Mouse (Mus musculus) hindbrain, embryonic 14.5 days (tissue): Measurements from ENCODE around the gene Ankrd12. TPM values are rescaled to one million over a fixed set of nuclear protein-coding genes. Genes with fewer than 3 reads are reported as not detected.

Experiments used
- ATAC-seq: fragments of 200-750 bp; cut with Nextera tagmentation; 2 replicates; pipeline ENCODE4 v1.8.0; 2017; ENCODE audit warnings: moderate number of reproducible peaks, mild to moderate bottlenecking, moderate TSS enrichment, moderate library complexity; ENCODE audit not compliant: low FRiP score
- DNase-seq: peaks from one replicate; pipeline ENCODE4 v3.0.0-alpha.2; 2015; ENCODE audit warnings: low spot score
- H3K27ac ChIP-seq: fragments of 300-500 bp; sonication (generic); 2 replicates; pipeline ENCODE4 v1.5.1; 2014; ENCODE audit warnings: mild to moderate bottlenecking, moderate library complexity
- H3K27me3 ChIP-seq: fragments of 300-500 bp; sonication (generic); 2 replicates; pipeline ENCODE4 v1.6.1; 2014; ENCODE audit warnings: mild to moderate bottlenecking, low read length, mixed read lengths; ENCODE audit not compliant: control insufficient read depth, insufficient read depth
- H3K36me3 ChIP-seq: fragments of 300-500 bp; sonication (generic); replicated peaks from 2 replicates; pipeline ENCODE4 v1.6.1; 2014; ENCODE audit not compliant: control insufficient read depth, insufficient read depth
- H3K4me1 ChIP-seq: fragments of 300-500 bp; sonication (generic); replicated peaks from 2 replicates; pipeline ENCODE4 v1.6.1; 2014; ENCODE audit warnings: antibody characterized with exemption, low read length, mixed read lengths; ENCODE audit not compliant: control insufficient read depth, insufficient read depth
- H3K4me2 ChIP-seq: fragments of 300-500 bp; sonication (generic); replicated peaks from 2 replicates; pipeline ENCODE4 v1.6.1; 2014; ENCODE audit warnings: mild to moderate bottlenecking, moderate library complexity
- H3K4me3 ChIP-seq: fragments of 300-500 bp; sonication (generic); replicated peaks from 2 replicates; pipeline ENCODE4 v1.5.1; 2014; ENCODE audit warnings: mild to moderate bottlenecking, low read length
- H3K9ac ChIP-seq: fragments of 300-500 bp; sonication (generic); 2 replicates; pipeline ENCODE4 v1.6.1; 2014
- H3K9me3 ChIP-seq: fragments of 300-500 bp; sonication (generic); 2 replicates; pipeline ENCODE4 v1.6.1; 2016; ENCODE audit warnings: low read length; ENCODE audit not compliant: control insufficient read depth
- WGBS: fragments of 180-500 bp; shearing (Covaris S2); extraction: QIAGEN DNeasy Blood & Tissue Kit; methylation state at CpG from one replicate; pipeline ENCODE4 v1.1.7; 2014; 5-methylcytosine and 5-hydroxymethylcytosine counted together
- polyA plus RNA-seq: library from polyadenylated mRNA; unstranded; fragments of >200 nt; fragmentation: Nextera tagmentation; extraction: Ambion mirVana; gene quantifications from 2 replicates; pipeline ENCODE4 v1.2.1, GENCODE M21; 2014

The Ankrd12 gene
- polyA plus RNA-seq, 1 experiment from 2014 or later: 157 TPM

DNA sequence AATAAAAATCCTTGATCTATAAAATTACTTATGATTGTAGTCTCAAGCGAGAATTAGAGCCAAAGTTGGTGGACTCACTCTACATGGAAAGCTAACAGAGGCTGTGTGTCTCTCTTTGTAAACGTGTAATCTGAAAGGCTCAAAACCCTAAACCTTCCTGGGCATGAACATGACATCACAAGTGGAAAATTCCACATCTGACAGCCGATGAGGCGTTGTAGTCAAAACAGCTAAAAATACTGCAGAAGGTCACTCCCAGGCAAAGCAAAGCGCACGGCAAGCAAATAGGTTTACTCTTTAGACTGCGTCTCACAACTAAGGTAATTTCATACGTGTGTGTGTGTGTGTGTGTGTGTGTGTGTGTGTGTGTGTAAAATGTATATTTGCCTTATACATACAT, 129.6 kb downstream of the Ankrd12 start:
- Histone ChIP-seq H3K4me1 (0 out of 2 replicates have a peak, but pooled peaks cover 4% of the 10 kb centered on the region), H3K9me3 (no peaks in the 10 kb centered on the region), H3K36me3 (peaks cover 34% of the 10 kb centered on the region), H3K4me3 (no peak overlapping the region), H3K9ac (no peak overlapping the region), H3K27me3 (no peaks in the 10 kb centered on the region), H3K27ac (no peak overlapping the region), H3K4me2 (no peak overlapping the region)
- DNase-seq (no peak), ATAC-seq (no peak)
- WGBS: 94% methylated on average over 8 of the region's 8 CpGs

DNA sequence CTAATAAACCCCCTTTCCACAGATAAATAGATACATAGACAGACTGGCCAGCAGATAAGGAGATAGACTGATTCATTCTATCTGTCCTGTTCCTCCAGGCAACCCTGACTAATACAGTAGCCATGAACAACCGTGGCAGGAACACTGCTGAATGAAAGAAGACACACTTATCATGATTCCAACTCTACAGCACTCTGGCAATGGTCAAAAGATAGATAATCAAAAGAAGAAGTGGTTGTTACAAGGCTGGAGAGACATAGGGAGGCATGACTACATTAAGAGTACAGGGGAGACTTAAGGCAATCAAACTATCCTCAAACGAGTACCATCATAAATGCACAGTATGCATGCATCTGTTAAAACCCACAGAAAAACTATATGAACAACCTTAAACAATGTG, 131.5 kb downstream of the Ankrd12 start:
- H3K9me3 ChIP-seq: no peaks in the 10 kb centered on the region
- 96% methylated on average over 2 of the region's 2 CpGs for WGBS
- 0 out of 2 replicates have a peak, but pooled peaks cover 7% of the 10 kb centered on the region for H3K4me1 ChIP-seq
- H3K27ac ChIP-seq: no peak overlapping the region
- no peak overlapping the region for H3K9ac ChIP-seq
- no peaks in the 10 kb centered on the region for H3K27me3 ChIP-seq
- ATAC-seq (no peak), DNase-seq (no peak)
- H3K4me3 ChIP-seq: no peak overlapping the region
- H3K4me2 ChIP-seq: no peak overlapping the region
- peaks cover 34% of the 10 kb centered on the region for H3K36me3 ChIP-seq

DNA sequence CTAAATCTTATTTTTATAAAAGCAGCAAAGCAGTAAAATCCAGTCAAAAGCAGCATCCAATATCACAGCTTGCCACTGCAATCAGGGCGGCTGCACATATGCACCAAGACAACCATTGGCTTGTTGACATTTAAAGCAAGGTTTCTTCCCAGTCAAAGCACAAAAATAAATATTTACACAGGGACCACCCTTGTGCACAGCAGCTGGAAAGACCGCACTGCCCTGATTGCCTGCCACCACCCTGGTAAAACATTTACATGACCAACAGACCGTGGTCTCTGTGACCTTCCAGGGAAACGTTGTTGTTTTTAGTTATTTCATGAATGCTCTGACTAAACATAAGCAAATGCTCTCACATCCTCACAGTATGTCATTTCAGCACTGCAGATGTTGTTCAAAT, 134.5 kb downstream of the Ankrd12 start:
- Histone ChIP-seq H3K36me3 (peaks cover 25% of the 10 kb centered on the region), H3K4me3 (no peak overlapping the region), H3K27me3 (no peaks in the 10 kb centered on the region), H3K9me3 (no peaks in the 10 kb centered on the region), H3K27ac (no peak overlapping the region), H3K4me1 (0 out of 2 replicates have a peak, but pooled peaks cover 3% of the 10 kb centered on the region), H3K4me2 (no peak overlapping the region), H3K9ac (no peak overlapping the region)
- 68% methylated on average over 4 of the region's 4 CpGs for WGBS
- no peak for DNase-seq
- no peak for ATAC-seq

DNA sequence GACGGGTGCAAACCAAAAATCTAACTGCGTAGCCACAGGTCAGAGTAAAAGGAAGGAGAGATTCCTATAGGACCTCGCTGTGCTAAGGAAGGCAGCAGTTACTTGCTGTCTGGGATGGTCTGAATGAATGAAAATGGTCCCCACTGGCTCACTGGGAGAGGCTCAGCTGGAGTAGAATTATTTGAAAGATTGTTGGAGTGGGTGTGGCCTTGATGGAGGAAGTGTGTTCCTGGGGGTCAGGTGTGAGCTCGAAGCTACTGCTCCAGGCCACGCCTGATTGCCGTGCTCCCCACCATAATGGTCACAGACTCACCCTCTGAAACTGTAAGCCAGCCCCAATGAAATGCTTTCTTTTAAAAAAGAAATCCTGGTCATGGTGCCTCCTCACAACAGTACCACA, 135.6 kb downstream of the Ankrd12 start:
- Histone ChIP-seq H3K9me3 (no peaks in the 10 kb centered on the region), H3K27ac (no peak overlapping the region), H3K9ac (no peak overlapping the region), H3K4me1 (0 out of 2 replicates have a peak, but pooled peaks cover 3% of the 10 kb centered on the region), H3K36me3 (peaks cover 25% of the 10 kb centered on the region), H3K4me3 (no peak overlapping the region), H3K27me3 (no peaks in the 10 kb centered on the region), H3K4me2 (no peak overlapping the region)
- WGBS: 86% methylated on average over 6 of the region's 6 CpGs
- DNase-seq (no peak), ATAC-seq (no peak)

GRCm38 (mm10) chr17:65940221-65940620, 136.7 kb downstream of the Ankrd12 start:
- DNase-seq (no peak), ATAC-seq (0 out of 2 replicates have a peak, but pooled peaks have one; percentile 29)
- H3K27ac ChIP-seq: 0 out of 2 replicates have a peak overlapping the region, but pooled peaks have one; percentile 0

GRCm38 (mm10) chr17:65939461-65940192, 137.3 kb downstream of the Ankrd12 start:
- H3K9ac ChIP-seq: no peak overlapping the region; the same call in 1 of the 2 replicates

More at GRCm38 (mm10) chr17:65940221-65940620, 136.7 kb downstream of the Ankrd12 start:
- no peak overlapping the region for H3K4me2 ChIP-seq
- peaks cover 28% of the 10 kb centered on the region for H3K36me3 ChIP-seq
- H3K9ac ChIP-seq: no peak overlapping the region; the same call in 1 of the 2 replicates
- H3K4me3 ChIP-seq: no peak overlapping the region
- 68% methylated on average over 12 of the region's 12 CpGs for WGBS
- 0 out of 2 replicates have a peak, but pooled peaks cover 3% of the 10 kb centered on the region for H3K4me1 ChIP-seq
- no peaks in the 10 kb centered on the region for H3K27me3 ChIP-seq
- H3K9me3 ChIP-seq: no peaks in the 10 kb centered on the region

GRCm38 (mm10) chr17:65937671-65938070, 139.2 kb downstream of the Ankrd12 start:
- DNase-seq: no peak
- no peak overlapping the region for H3K27ac ChIP-seq
- no peak overlapping the region for H3K9ac ChIP-seq
- 0 out of 2 replicates have a peak, but pooled peaks cover 3% of the 10 kb centered on the region for H3K4me1 ChIP-seq
- no peaks in the 10 kb centered on the region for H3K27me3 ChIP-seq
- no peak overlapping the region for H3K4me3 ChIP-seq
- no peaks in the 10 kb centered on the region for H3K9me3 ChIP-seq
- WGBS: 84% methylated on average over 9 of the region's 9 CpGs
- no peak for ATAC-seq
- no peak overlapping the region for H3K4me2 ChIP-seq
- peaks cover 35% of the 10 kb centered on the region for H3K36me3 ChIP-seq

More at GRCm38 (mm10) chr17:65939461-65940192, 137.3 kb downstream of the Ankrd12 start:
- WGBS: 65% methylated on average over 14 of the region's 14 CpGs
- H3K4me2 ChIP-seq: no peak overlapping the region
- H3K27me3 ChIP-seq: no peaks in the 10 kb centered on the region
- ATAC-seq (no peak), DNase-seq (no peak)
- peaks cover 28% of the 10 kb centered on the region for H3K36me3 ChIP-seq
- H3K9me3 ChIP-seq: no peaks in the 10 kb centered on the region
- H3K4me3 ChIP-seq: no peak overlapping the region
- H3K27ac ChIP-seq: peak overlapping the region; percentile 0; the same call in 1 of the 2 replicates
- 0 out of 2 replicates have a peak, but pooled peaks cover 3% of the 10 kb centered on the region for H3K4me1 ChIP-seq

- H3K4me2 ChIP-seq: no peak overlapping the region
- no peaks in the 10 kb centered on the region for H3K4me1 ChIP-seq
- no peaks in the 10 kb centered on the region for H3K27me3 ChIP-seq
- H3K27ac ChIP-seq: no peak overlapping the region
- H3K4me3 ChIP-seq: no peak overlapping the region
- DNase-seq (no peak), ATAC-seq (no peak)
- no peaks in the 10 kb centered on the region for H3K9me3 ChIP-seq
- H3K36me3 ChIP-seq: peaks cover 48% of the 10 kb centered on the region
- no peak overlapping the region for H3K9ac ChIP-seq
- 90% methylated on average over 2 of the region's 2 CpGs for WGBS
These were observed 143.1 kb downstream of the Ankrd12 start for GRCm38 (mm10) chr17:65933741-65934140.

GRCm38 (mm10) chr17:65931525-65931924, 145.4 kb downstream of the Ankrd12 start:
- no peaks in the 10 kb centered on the region for H3K4me1 ChIP-seq
- WGBS: 39% methylated on average over 6 of the region's 6 CpGs
- no peak overlapping the region for H3K4me3 ChIP-seq
- no peak overlapping the region for H3K4me2 ChIP-seq
- peaks cover 58% of the 10 kb centered on the region for H3K36me3 ChIP-seq
- no peak for DNase-seq
- no peak overlapping the region; the same call in 1 of the 2 replicates for H3K27ac ChIP-seq
- H3K27me3 ChIP-seq: no peaks in the 10 kb centered on the region
- H3K9ac ChIP-seq: no peak overlapping the region
- no peaks in the 10 kb centered on the region for H3K9me3 ChIP-seq
- ATAC-seq: no peak; the same call in 1 of the 2 replicates
